Mouse (Mus musculus) lung, postnatal 0 days (tissue): ENCODE data around the gene Ugt1a6a. TPM values are rescaled to one million over a fixed set of nuclear protein-coding genes. Genes with fewer than 3 reads are reported as not detected.
"Not testable (repeated sequence)": the region's sequence is repeated elsewhere in the genome, so short reads cannot be mapped to it uniquely, and the experiment has no call there.

Experiments used
- ATAC-seq: fragments of 200-750 bp; cut with Nextera tagmentation; 2 replicates; pipeline ENCODE4 v1.8.0; 2017; ENCODE audit warnings: moderate library complexity
- DNase-seq: peaks from one replicate; pipeline ENCODE4 v3.0.0-alpha.2; 2016; ENCODE audit warnings: low spot score
- H3K27ac ChIP-seq: fragments of 300-500 bp; sonication (generic); 2 replicates; pipeline ENCODE4 v1.5.1; 2014; ENCODE audit warnings: antibody characterized with exemption, mild to moderate bottlenecking, low read length, mixed read lengths
- H3K27me3 ChIP-seq: fragments of 300-500 bp; sonication (generic); replicated peaks from 2 replicates; pipeline ENCODE4 v1.6.1; 2014; ENCODE audit warnings: low read length, mixed read lengths; ENCODE audit not compliant: insufficient read depth
- H3K36me3 ChIP-seq: fragments of 300-500 bp; sonication (generic); 2 replicates; pipeline ENCODE4 v1.6.1; 2014; ENCODE audit warnings: low read length, mixed read lengths; ENCODE audit not compliant: insufficient read depth
- H3K4me1 ChIP-seq: fragments of 300-500 bp; sonication (generic); 2 replicates; pipeline ENCODE4 v1.6.1; 2014; ENCODE audit warnings: antibody characterized with exemption, low read depth, low read length, mixed read lengths; ENCODE audit not compliant: insufficient read depth
- H3K4me2 ChIP-seq: fragments of 300-500 bp; sonication (generic); replicated peaks from 2 replicates; pipeline ENCODE4 v1.6.1; 2014; ENCODE audit warnings: low read depth, mild to moderate bottlenecking, low read length, moderate library complexity, mixed read lengths
- H3K4me3 ChIP-seq: fragments of 300-500 bp; sonication (generic); 2 replicates; pipeline ENCODE4 v1.5.1; 2014; ENCODE audit warnings: low read depth, low read length
- H3K9ac ChIP-seq: fragments of 300-500 bp; sonication (generic); replicated peaks from 2 replicates; pipeline ENCODE4 v1.6.1; 2014; ENCODE audit warnings: low read depth, mild to moderate bottlenecking
- H3K9me3 ChIP-seq: fragments of 300-500 bp; sonication (generic); 2 replicates; pipeline ENCODE4 v1.6.1; 2016; ENCODE audit warnings: low read length, mixed read lengths
- CTCF ChIP-seq: IDR thresholded peaks from 2 replicates; pipeline ENCODE4 v1.5.1; 2016; ENCODE audit warnings: antibody characterized with exemption, mild to moderate bottlenecking
- EP300 ChIP-seq: IDR thresholded peaks from 2 replicates; pipeline ENCODE4 v1.6.1; 2016; ENCODE audit warnings: antibody characterized with exemption, mild to moderate bottlenecking, control low read depth
- WGBS: fragments of 180-500 bp; shearing (Covaris S2); extraction: QIAGEN DNeasy Blood & Tissue Kit; methylation state at CpG from one replicate; pipeline ENCODE4 v1.1.7; 2014; 5-methylcytosine and 5-hydroxymethylcytosine counted together
- polyA plus RNA-seq: library from polyadenylated mRNA; unstranded; fragments of >200 nt; fragmentation: Nextera tagmentation; extraction: Ambion mirVana; gene quantifications from 2 replicates; pipeline ENCODE4 v1.2.1, GENCODE M21; 2015

Ugt1a6a gene
- polyA plus RNA-seq, 1 experiment from 2014 or later = 39.9 TPM

DNA sequence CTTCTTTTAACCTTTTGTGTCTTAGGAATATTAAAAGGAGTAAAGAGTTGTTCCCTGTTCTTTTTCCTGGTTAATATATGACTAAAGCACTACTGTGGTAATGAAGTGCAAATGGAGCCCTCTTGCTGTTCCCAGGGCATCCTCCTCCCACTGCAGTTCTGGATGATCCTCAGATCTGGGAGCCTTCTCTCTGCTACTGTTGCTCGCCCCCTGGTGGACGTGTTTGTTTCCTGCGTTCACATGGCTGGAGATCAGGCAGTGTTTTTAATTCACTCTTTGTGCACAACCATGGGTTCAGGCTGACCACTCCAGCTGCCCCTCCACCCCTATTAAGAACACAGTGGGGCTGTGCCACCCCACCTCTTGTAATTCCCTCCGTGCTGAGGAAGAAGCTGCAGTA lies 14.1 kb upstream of the Ugt1a6a start:
- not testable (repeated sequence) for H3K4me1 ChIP-seq, H3K9ac ChIP-seq, DNase-seq, H3K4me2 ChIP-seq, H3K27me3 ChIP-seq, H3K9me3 ChIP-seq, H3K36me3 ChIP-seq, H3K4me3 ChIP-seq, H3K27ac ChIP-seq
- peak; percentile 63 for ATAC-seq
- WGBS = 7% methylated on average over 4 of the region's 4 CpGs
- TF ChIP-seq CTCF = peak; percentile 60

DNA sequence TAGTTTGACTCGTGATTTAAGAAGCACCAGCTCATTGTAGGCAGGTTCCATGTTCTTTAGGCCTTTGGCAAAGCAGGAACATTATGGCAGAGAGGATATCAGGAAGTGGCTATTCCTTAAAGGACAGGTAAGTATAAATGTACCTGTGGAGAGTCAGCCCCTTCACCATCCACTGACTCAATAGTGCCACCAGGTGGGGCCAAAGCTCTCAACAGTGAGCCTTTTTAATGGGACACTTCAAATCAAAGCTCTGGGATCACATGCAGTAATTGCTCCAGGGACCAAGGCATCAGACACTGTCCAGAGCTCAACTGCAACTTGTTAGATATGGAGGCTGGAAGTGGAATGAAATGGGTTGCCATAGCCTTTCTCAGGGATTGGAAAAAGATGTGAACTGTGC lies 13.1 kb upstream of the Ugt1a6a start:
- TF ChIP-seq CTCF = peak; percentile 64
- not testable (repeated sequence) for H3K4me1 ChIP-seq, H3K27ac ChIP-seq, H3K9ac ChIP-seq, H3K9me3 ChIP-seq, H3K4me3 ChIP-seq, H3K27me3 ChIP-seq, H3K4me2 ChIP-seq, H3K36me3 ChIP-seq
- WGBS = no CpG with 5 or more reads among the region's 1 CpGs
- peak; percentile 63 for DNase-seq
- ATAC-seq = peak; percentile 44; the same call in 1 of the 2 replicates

DNA sequence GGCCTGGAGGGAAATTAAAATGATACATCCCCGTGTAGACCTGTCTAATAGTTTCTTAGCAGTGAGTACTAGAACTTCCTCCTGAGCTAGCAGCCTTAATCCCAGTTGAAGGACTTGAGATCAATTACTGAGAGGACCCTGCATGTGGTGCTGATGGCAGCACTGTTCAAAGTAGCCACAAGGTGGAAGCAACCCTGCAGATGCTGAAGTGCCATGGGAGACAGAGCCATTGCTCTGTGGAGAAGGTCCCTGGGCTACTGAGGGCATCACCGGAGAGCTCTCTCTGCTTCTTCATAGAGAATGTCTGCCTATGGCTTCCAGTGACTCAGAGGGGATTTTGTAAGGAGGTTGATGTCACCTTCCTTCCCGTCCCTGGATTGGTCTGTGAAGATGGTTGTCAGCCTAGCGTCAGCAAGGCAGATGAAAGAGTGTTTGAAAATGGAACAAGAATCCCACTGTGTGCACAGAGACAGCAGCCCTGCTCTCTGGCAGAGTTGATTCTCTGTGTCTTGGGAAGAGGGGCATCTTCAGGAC lies 8.7 kb upstream of the Ugt1a6a start:
- H3K4me1 ChIP-seq, H3K9ac ChIP-seq, H3K27me3 ChIP-seq, H3K4me2 ChIP-seq, H3K36me3 ChIP-seq, DNase-seq, H3K4me3 ChIP-seq, H3K27ac ChIP-seq, H3K9me3 ChIP-seq: not testable (repeated sequence)
- peak; percentile 56 for TF ChIP-seq CTCF
- WGBS = 64% methylated on average over 4 of the region's 4 CpGs
- peak; percentile 17; the same call in 1 of the 2 replicates for ATAC-seq

DNA sequence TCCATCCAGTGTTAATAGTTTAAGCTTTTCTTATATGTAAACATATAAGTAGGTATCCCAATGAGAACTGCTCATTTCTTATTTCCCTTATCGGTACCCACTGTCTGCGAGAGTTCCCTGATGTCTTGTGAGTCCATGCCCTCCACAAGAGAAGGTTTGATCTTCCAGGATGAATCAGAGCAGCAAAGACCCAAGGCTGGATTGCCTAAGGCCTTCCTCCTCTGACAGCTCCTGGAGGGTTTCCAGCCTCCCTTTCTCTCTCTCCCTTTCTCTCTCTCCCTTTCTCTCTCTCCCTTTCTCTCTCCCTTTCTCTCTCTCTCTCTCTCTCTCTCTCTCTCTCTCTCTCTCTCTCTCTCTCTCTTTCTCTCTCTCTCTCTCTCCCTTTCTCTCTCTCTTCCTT lies 5.5 kb upstream of the Ugt1a6a start:
- H3K4me1 ChIP-seq, H3K27ac ChIP-seq, ATAC-seq, H3K9ac ChIP-seq, H3K36me3 ChIP-seq, H3K4me2 ChIP-seq, H3K9me3 ChIP-seq, DNase-seq, H3K4me3 ChIP-seq, H3K27me3 ChIP-seq: not testable (repeated sequence)
- WGBS = 59% methylated on average over 2 of the region's 2 CpGs

DNA sequence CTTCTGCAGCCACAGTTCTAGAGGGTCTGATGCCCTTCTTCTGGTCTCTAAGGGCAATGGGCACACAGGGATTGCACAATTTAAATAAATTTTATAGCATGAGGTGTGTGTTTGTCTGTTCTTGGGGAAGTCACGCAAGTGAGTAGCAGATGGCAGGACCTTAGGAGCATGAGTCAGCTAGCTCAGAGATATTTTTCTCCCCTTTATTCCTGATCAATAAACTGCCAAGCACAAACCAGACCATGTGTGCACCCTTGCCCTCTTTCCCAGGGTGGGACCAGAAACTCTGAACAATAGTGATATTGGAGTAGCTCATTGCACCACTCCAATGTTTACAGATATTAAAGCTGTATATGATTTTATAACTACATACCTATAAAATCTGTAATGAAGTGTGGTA lies 4.4 kb upstream of the Ugt1a6a start:
- ATAC-seq, H3K4me2 ChIP-seq, H3K27ac ChIP-seq, DNase-seq, H3K36me3 ChIP-seq, H3K27me3 ChIP-seq, H3K9ac ChIP-seq, H3K4me3 ChIP-seq, H3K4me1 ChIP-seq, H3K9me3 ChIP-seq: not testable (repeated sequence)
- WGBS = 72% methylated on average over 1 of the region's 1 CpGs

DNA sequence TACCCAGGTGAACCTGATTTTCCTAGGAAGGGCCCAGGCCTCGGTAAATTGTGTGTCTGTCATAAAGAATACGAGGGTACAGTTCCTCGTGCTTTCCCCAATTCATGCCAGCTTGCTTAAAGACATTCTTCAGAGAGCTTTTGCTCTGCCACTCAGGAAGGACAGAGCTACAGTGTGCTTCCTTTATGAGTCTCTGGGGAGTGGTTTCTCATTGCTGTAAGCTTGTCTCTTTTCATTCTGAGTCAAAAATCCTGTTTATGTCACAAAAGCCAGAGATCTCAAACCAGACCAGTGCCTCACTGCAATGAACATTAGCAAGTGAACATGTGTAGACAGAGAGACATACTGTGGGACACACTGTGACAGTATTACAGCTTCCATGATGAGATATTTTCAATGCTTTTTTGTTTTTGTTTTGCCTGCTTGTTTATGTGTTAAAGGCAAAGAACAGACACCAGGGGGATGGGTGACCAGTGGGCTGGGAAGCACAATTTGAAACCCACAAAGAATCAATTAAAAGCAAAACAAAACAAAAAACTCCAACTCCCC lies 627 bp upstream of the Ugt1a6a start:
- H3K27ac ChIP-seq = peak overlapping the region; percentile 61
- no peak overlapping the region for H3K4me3 ChIP-seq
- ATAC-seq (no peak), DNase-seq (no peak)
- H3K9ac ChIP-seq = no peak overlapping the region
- H3K4me2 ChIP-seq = no peak overlapping the region
- H3K36me3 ChIP-seq = no peaks in the 10 kb centered on the region
- peaks cover 8% of the 10 kb centered on the region; the same call in 1 of the 2 replicates for H3K4me1 ChIP-seq
- no peak for TF ChIP-seq CTCF
- no peak for TF ChIP-seq EP300
- no peaks in the 10 kb centered on the region for H3K27me3 ChIP-seq
- 53% methylated on average over 3 of the region's 3 CpGs for WGBS
- no peaks in the 10 kb centered on the region for H3K9me3 ChIP-seq

DNA sequence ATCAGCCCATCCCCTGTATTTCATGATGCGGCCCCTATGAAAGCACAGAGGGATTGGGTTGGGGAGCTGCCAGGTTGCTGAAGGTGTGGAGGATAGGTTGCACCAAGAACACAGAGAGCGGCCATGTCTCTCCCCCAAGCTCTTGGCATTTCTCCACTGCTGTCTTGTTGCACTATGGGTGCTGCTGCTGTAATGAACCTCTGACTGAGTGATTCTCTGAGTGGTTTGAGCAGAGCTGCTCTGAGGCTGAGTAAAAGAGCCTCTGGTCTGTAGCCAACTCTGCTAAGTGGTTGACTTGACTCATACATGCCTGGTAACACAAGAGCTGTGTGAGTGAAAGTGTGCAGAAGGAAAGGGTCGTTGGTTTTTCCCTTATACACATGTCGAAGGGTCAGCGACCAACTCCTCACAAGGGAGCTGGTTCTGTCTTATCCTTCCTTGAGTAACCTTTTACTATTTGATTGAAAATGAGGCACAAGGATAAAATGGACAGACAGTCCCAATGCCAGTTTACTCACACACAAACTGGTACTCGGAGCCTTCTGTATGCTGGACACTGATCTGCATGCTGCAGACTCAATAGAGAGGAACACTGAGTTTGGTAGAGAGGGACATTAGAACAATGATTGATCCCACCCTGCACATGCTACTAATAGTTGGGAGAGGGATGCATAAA lies 758 bp downstream of the Ugt1a6a start:
- not testable (repeated sequence) for H3K9me3 ChIP-seq, H3K4me2 ChIP-seq, H3K9ac ChIP-seq, H3K36me3 ChIP-seq, H3K27me3 ChIP-seq, H3K4me1 ChIP-seq, H3K4me3 ChIP-seq
- ATAC-seq = peak; percentile 85
- 0 out of 2 replicates have a peak overlapping the region, but pooled peaks have one; percentile 43 for H3K27ac ChIP-seq
- 66% methylated on average over 5 of the region's 6 CpGs for WGBS
- DNase-seq = peak; percentile 69
